Mouse (Mus musculus) embryonic fibroblast, embryonic 13.5 days (primary cell): ENCODE data around the gene Bend5.

Experiments used
- CTCF ChIP-seq: IDR thresholded peaks from 2 replicates; pipeline ENCODE4 v1.5.1; 2011; ENCODE audit warnings: mild to moderate bottlenecking, control low read depth, low read length, moderate library complexity, borderline replicate concordance; ENCODE audit not compliant: insufficient read depth
- POLR2A ChIP-seq: IDR thresholded peaks from 2 replicates; pipeline ENCODE4 v1.6.1; 2011; ENCODE audit warnings: low read depth, mild to moderate bottlenecking, control low read depth, low read length, moderate library complexity

DNA sequence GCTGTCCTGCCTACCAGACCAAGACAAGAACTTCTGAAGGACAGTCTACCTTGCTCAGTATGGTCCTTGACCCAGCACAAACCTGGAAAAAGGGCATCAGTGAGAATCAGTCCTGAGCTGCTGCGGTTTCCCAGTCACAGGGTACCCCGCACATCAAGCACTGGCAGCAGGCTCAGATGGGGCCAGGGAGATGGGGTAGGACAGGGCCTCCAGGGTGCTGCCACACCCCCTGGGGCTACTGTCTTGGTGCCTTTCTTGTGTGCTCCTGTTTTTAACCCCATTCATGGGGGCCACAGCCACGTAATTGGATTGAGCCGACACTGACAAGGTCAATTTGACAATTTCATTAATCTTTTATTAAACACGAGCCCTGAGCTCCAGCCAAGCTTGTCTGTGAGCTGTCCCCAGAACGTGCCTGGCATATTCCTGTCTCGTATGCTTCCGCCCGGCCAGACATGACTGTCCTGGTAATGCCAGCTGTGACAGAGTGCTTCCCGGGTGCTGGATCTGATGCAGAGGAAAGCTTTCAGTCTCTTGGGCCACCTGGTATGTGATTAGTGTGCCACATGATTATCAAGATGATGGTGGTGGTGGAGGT, 60.7 kb downstream of the Bend5 start:
- TF ChIP-seq POLR2A (no peak), CTCF (no peak)
